Mouse (Mus musculus) embryonic facial prominence, embryonic 15.5 days (tissue): ENCODE data around the gene 1600002K03Rik. TPM values are rescaled to one million over a fixed set of nuclear protein-coding genes. Genes with fewer than 3 reads are reported as not detected.

Experiments
- ATAC-seq: fragments of 200-750 bp; cut with Nextera tagmentation; 2 replicates; pipeline ENCODE4 v1.8.0; 2017; ENCODE audit warnings: low read depth, moderate TSS enrichment; ENCODE audit not compliant: insufficient number of reproducible peaks, low FRiP score, low TSS enrichment
- H3K27ac ChIP-seq: fragments of 300-500 bp; sonication (generic); replicated peaks from 2 replicates; pipeline ENCODE4 v1.5.1; 2015; ENCODE audit warnings: mild to moderate bottlenecking, inconsistent platforms
- H3K27me3 ChIP-seq: fragments of 300-500 bp; sonication (generic); 2 replicates; pipeline ENCODE4 v1.6.1; 2015; ENCODE audit warnings: inconsistent platforms
- H3K36me3 ChIP-seq: fragments of 300-500 bp; sonication (generic); 2 replicates; pipeline ENCODE4 v1.6.1; 2015; ENCODE audit warnings: mild to moderate bottlenecking, inconsistent platforms
- H3K4me1 ChIP-seq: fragments of 300-500 bp; sonication (generic); 2 replicates; pipeline ENCODE4 v1.6.1; 2015; ENCODE audit warnings: inconsistent platforms
- H3K4me2 ChIP-seq: fragments of 300-500 bp; sonication (generic); replicated peaks from 2 replicates; pipeline ENCODE4 v1.6.1; 2015; ENCODE audit warnings: mild to moderate bottlenecking, inconsistent platforms
- H3K4me3 ChIP-seq: fragments of 300-500 bp; sonication (generic); replicated peaks from 2 replicates; pipeline ENCODE4 v1.5.1; 2015; ENCODE audit warnings: mild to moderate bottlenecking, inconsistent platforms
- H3K9ac ChIP-seq: fragments of 300-500 bp; sonication (generic); 2 replicates; pipeline ENCODE4 v1.6.1; 2015; ENCODE audit warnings: inconsistent platforms
- H3K9me3 ChIP-seq: fragments of 300-500 bp; sonication (generic); replicated peaks from 2 replicates; pipeline ENCODE4 v1.6.1; 2016; ENCODE audit warnings: inconsistent platforms
- WGBS: fragments of 180-500 bp; shearing (Covaris S2); methylation state at CpG from one replicate; pipeline ENCODE4 v1.1.7; 2015; 5-methylcytosine and 5-hydroxymethylcytosine counted together
- polyA plus RNA-seq: library from polyadenylated mRNA; unstranded; fragments of >200 nt; fragmentation: Nextera tagmentation; extraction: Ambion mirVana; gene quantifications from 2 replicates; pipeline ENCODE4 v1.2.1, GENCODE M21; 2015

Gene 1600002K03Rik
- polyA plus RNA-seq, 1 experiment from 2014 or later: 13.6 TPM

- peaks cover 33% of the 10 kb centered on the region for H3K36me3 ChIP-seq
- peak overlapping the region; percentile 100 for H3K27ac ChIP-seq
- peak overlapping the region; percentile 83 for H3K4me2 ChIP-seq
- H3K9ac ChIP-seq: peak overlapping the region; percentile 85
- no peaks in the 10 kb centered on the region for H3K27me3 ChIP-seq
- WGBS: under 1% methylated on average over 55 of the region's 57 CpGs
- H3K4me1 ChIP-seq: peaks cover 64% of the 10 kb centered on the region
- H3K9me3 ChIP-seq: no peaks in the 10 kb centered on the region
- peak; percentile 45 for ATAC-seq
- peak overlapping the region; percentile 90 for H3K4me3 ChIP-seq
These were observed 24.0 kb upstream of the 1600002K03Rik start for GRCm38 (mm10) chr10:80148610-80149290.

DNA sequence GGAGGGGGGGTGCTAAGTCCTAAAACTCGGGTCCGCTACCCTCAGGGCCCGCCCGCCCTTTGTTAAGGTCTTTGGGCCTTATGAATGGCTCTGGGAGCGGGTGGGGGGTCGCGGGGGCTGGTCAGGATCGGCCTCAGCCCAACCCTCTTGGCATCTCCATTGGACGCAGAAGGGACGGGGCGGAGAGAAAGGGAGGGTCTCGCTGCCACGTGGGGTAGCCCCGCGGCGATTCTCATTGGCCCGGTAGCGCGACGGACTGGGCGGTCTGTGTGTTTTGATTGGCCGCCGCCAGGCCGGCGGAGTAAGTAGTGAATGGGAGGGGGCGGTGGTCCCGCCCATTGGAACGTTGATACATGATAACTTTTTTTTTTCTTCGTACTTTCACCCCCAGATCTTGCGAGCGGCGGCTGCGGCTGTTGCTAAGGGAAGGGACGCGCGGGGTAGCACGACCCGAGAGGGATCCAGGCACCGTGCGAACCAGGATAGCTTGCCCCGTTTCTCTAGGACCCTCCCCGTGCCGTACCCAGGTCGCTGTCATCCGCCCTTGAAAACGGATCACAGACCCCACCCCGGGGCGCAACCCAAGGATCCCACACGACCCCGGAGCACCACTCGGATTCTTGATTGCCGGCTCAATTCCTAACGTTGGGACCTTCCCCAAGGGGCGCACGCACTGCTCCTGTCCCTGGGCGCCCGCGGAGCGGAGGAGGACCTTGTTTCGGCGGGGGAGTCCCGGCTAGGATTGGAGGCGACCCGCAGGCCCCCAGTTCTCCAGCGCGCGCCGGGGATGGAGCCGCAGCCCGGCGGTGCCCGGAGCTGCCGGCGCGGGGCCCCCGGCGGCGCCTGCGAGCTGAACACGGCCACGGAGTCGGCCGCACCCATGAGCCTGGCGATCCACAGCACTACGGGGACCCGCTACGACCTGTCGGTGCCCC lies 23.2 kb upstream of the 1600002K03Rik start:
- H3K27me3 ChIP-seq: no peaks in the 10 kb centered on the region
- no peaks in the 10 kb centered on the region for H3K9me3 ChIP-seq
- peak overlapping the region; percentile 100 for H3K27ac ChIP-seq
- under 1% methylated on average over 85 of the region's 88 CpGs for WGBS
- peak overlapping the region; percentile 83 for H3K4me2 ChIP-seq
- peaks cover 33% of the 10 kb centered on the region for H3K36me3 ChIP-seq
- H3K4me1 ChIP-seq: peaks cover 65% of the 10 kb centered on the region
- peak overlapping the region; percentile 91 for H3K9ac ChIP-seq
- H3K4me3 ChIP-seq: peak overlapping the region; percentile 90
- ATAC-seq: peak; percentile 87

DNA sequence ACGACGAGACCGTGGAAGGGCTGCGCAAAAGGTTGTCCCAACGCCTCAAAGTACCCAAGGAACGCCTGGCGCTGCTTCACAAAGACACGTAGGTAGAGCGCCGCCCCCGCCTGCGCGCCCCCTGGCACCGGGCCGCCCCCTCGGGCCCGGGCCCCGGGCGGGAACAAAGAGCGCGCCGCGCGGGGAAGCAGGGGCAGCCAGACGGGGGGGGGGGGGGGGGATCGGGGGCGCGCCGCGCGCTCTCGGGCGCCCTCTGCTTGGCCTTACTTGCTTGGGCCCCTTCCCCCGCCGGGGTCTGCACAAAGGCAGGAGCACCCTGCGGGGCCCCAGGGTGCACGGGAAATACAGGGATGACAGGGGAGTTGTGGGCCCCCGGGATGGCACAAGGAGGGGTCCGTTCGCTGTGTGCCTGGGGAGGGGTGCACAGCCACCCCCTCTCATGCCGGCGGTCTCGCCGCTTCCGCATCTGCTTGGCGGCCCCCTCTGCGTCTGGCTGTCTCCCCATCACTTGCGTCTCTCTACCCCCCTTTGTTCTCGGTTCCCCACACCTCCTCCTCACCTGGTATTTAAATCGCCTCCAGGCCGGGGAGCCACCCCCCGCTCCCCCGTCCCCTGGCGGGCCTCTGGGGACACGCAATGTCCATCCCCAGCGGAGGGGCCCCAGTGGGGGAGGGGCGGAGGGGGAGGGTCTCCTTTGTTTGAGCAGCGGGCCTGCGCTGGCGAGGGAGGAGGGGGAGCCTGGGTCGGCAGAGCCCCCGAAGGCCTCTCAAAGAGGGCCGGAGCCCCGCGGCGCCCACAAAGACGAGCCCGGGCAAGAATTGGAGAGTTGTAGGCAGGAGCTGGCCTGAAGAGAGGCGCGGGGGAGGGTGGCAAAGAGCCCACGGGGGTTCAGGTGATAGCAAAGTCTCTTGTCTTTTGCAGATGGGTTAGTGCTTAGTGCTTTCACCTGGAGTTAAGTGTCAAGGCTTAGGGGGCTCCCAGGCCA lies 22.2 kb upstream of the 1600002K03Rik start:
- H3K4me1 ChIP-seq: peaks cover 67% of the 10 kb centered on the region
- peak overlapping the region; percentile 83 for H3K4me2 ChIP-seq
- ATAC-seq: no peak
- H3K9me3 ChIP-seq: no peaks in the 10 kb centered on the region
- peak overlapping the region; percentile 90 for H3K4me3 ChIP-seq
- H3K36me3 ChIP-seq: peaks cover 33% of the 10 kb centered on the region
- peak overlapping the region; percentile 100 for H3K27ac ChIP-seq
- H3K27me3 ChIP-seq: no peaks in the 10 kb centered on the region
- peak overlapping the region; percentile 91 for H3K9ac ChIP-seq
- WGBS: 0% methylated on average over 51 of the region's 71 CpGs

GRCm38 (mm10) chr10:80151211-80152034 lies 21.3 kb upstream of the 1600002K03Rik start:
- Histone ChIP-seq H3K4me2 (peak overlapping the region; percentile 83), H3K4me1 (peaks cover 66% of the 10 kb centered on the region), H3K9me3 (no peaks in the 10 kb centered on the region), H3K4me3 (peak overlapping the region; percentile 90), H3K9ac (peak overlapping the region; percentile 91), H3K36me3 (peaks cover 42% of the 10 kb centered on the region), H3K27ac (peak overlapping the region; percentile 100), H3K27me3 (no peaks in the 10 kb centered on the region)
- WGBS: under 1% methylated on average over 25 of the region's 26 CpGs
- no peak for ATAC-seq

- Histone ChIP-seq H3K9ac (peak overlapping the region; percentile 91), H3K27me3 (no peaks in the 10 kb centered on the region), H3K4me1 (peaks cover 66% of the 10 kb centered on the region), H3K9me3 (no peaks in the 10 kb centered on the region), H3K4me2 (peak overlapping the region; percentile 83), H3K4me3 (peak overlapping the region; percentile 90), H3K36me3 (peaks cover 51% of the 10 kb centered on the region), H3K27ac (peak overlapping the region; percentile 100)
- no peak for ATAC-seq
- 5% methylated on average over 14 of the region's 15 CpGs for WGBS
These were observed 20.5 kb upstream of the 1600002K03Rik start for GRCm38 (mm10) chr10:80152071-80152872.

- Histone ChIP-seq H3K27ac (peak overlapping the region; percentile 100), H3K4me1 (peaks cover 64% of the 10 kb centered on the region), H3K9me3 (no peaks in the 10 kb centered on the region), H3K27me3 (no peaks in the 10 kb centered on the region), H3K4me3 (peak overlapping the region; percentile 90), H3K36me3 (peaks cover 55% of the 10 kb centered on the region), H3K9ac (peak overlapping the region; percentile 91; the same call in 1 of the 2 replicates), H3K4me2 (peak overlapping the region; percentile 83)
- ATAC-seq: no peak
- WGBS: 33% methylated on average over 3 of the region's 3 CpGs
These were observed 19.9 kb upstream of the 1600002K03Rik start for GRCm38 (mm10) chr10:80152873-80153260.

GRCm38 (mm10) chr10:80153713-80154112 lies 19.0 kb upstream of the 1600002K03Rik start:
- Histone ChIP-seq H3K27me3 (no peaks in the 10 kb centered on the region), H3K36me3 (peaks cover 55% of the 10 kb centered on the region), H3K4me3 (peak overlapping the region; percentile 90; the same call in 1 of the 2 replicates), H3K9me3 (no peaks in the 10 kb centered on the region), H3K4me1 (peaks cover 70% of the 10 kb centered on the region), H3K27ac (peak overlapping the region; percentile 100), H3K9ac (0 out of 2 replicates have a peak overlapping the region, but pooled peaks have one; percentile 91), H3K4me2 (peak overlapping the region; percentile 83; the same call in 1 of the 2 replicates)
- WGBS: 80% methylated on average over 19 of the region's 19 CpGs
- no peak for ATAC-seq

DNA sequence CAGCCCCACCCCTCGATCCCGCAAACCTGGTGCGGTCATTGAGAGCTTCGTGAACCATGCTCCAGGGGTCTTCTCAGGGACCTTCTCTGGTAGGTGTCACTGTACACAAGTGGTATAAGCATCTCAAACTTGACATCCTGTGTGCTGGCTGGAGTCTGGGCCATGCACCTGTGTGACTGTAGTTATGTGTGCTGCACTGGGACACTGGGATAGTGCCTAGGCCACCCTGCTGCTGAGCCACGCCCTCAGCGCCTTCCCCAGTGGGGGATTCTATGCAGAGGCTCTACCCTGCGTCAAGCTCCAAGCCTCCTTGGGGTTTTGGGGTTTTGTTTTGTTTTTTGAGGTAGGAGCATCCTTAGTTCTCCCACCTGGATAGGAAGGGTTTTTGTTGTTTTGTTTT lies 18.4 kb upstream of the 1600002K03Rik start:
- peaks cover 55% of the 10 kb centered on the region for H3K36me3 ChIP-seq

GRCm38 (mm10) chr10:80155277-80155676 lies 17.5 kb upstream of the 1600002K03Rik start:
- no peak for ATAC-seq
- 27% methylated on average over 1 of the region's 1 CpGs for WGBS
- Histone ChIP-seq H3K36me3 (peaks cover 55% of the 10 kb centered on the region), H3K4me1 (peaks cover 84% of the 10 kb centered on the region), H3K4me3 (no peak overlapping the region), H3K27me3 (no peaks in the 10 kb centered on the region), H3K9me3 (no peaks in the 10 kb centered on the region), H3K27ac (peak overlapping the region; percentile 3; the same call in 1 of the 2 replicates), H3K4me2 (no peak overlapping the region), H3K9ac (no peak overlapping the region)

More for the DNA sequence above, 18.4 kb upstream of the 1600002K03Rik start:
- Histone ChIP-seq H3K4me2 (no peak overlapping the region), H3K9me3 (no peaks in the 10 kb centered on the region), H3K27me3 (no peaks in the 10 kb centered on the region), H3K4me3 (no peak overlapping the region), H3K9ac (no peak overlapping the region), H3K27ac (no peak overlapping the region), H3K4me1 (peaks cover 77% of the 10 kb centered on the region)
- WGBS: 83% methylated on average over 7 of the region's 7 CpGs
- ATAC-seq: no peak
